Mouse (Mus musculus): ENCODE measurements around the gene Cln5. TPM values are rescaled to one million over a fixed set of nuclear protein-coding genes. Genes with fewer than 3 reads are reported as not detected.

Cln5 gene
- total RNA-seq, 2 experiments from 2014 or later = 8.3 to 11.2 TPM

- DNase-seq = no peak
Measured at GRCm38 (mm10) chr14:103078006-103078912, 8.2 kb downstream of the Cln5 start.

- no peak for DNase-seq
Measured at GRCm38 (mm10) chr14:103079209-103079977, 9.4 kb downstream of the Cln5 start.

DNA sequence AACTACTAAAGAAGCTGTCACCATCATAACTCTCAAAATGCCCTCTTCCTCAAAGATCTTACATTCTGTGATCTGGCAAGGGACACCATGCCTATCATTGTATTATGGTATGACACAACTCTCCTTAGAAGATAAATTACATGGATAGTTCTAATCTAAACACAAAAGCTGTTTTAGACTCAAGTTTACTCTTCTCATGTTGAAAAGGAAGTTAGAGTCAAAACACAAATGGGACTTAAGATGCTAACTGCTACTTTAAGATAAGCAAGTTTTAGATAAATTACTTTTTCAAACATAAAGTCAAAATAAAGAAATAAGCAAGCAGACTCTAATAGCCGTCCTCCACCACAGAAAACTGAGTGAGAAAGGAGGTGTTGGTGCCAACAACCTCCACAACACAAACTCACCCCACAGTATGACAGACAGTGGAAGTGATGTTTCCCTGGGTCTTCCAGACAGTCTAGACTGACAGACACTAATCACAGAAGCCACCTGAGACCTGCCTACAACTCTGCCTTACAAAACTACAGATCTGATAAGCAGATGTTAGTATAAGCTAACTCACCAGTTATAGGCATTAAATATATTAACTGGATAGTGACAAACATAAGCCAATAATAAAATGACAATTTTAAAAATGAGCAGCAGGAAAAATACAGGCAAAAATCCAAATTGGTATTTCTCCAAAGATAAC lies 16.0 kb downstream of the Cln5 start:
- DNase-seq = no peak

DNA sequence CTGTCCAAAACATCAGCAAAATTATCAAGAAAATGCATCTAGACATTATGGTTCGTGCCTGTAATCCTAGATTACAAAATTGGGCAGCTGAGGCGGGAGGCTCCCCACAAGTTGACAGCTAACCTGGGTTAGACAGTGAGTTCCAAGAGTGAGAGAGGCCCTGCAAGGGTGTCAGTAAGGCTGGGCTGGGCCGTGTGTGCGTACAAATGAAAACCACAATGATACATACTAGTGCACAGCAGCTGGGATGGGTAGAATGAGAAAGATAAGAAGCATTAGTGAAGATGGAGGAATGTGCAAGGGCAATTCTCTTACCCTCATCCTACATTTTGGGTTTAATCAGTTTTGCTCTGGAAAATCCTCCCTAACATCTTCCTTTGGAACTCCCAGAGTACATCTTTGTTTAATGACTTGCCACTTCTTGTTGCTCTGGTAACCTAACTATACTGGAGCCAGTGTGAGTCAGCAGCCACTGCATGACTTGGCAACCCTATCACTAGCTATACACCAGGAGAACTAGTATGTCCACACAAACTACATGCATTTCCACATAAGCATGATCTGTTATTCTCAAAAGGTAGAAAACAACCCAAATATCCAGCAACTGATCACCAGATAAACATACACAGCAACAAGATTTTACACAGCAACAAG lies 16.8 kb downstream of the Cln5 start:
- no peak for DNase-seq

DNA sequence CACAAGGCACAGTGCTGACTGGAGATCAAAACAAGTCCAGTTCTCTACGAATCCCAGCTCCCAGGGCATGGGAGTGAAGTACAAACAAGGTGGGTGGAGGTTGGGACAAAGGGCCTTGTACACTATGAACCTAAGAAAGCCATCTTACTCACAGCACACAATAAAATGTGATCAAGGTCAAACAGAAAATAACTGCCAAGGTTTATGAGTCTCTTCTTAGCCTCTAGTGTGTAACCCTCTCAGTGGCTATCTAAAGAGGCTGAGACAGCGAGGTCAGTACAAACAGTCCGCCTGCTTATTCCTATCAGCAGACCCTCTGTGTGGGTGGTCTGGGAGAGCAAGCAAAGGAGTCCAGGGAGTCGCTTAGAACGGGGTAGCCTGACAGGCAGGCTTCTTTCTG lies 17.8 kb downstream of the Cln5 start:
- DNase-seq = no peak

GRCm38 (mm10) chr14:103088624-103089023 lies 18.6 kb downstream of the Cln5 start:
- no peak for DNase-seq

- DNase-seq = no peak
Measured at GRCm38 (mm10) chr14:103093236-103093635, 23.2 kb downstream of the Cln5 start.

- no peak for DNase-seq
Measured at GRCm38 (mm10) chr14:103093670-103094069, 23.7 kb downstream of the Cln5 start.

- DNase-seq = no peak
Measured at GRCm38 (mm10) chr14:103095036-103095435, 25.0 kb downstream of the Cln5 start.

GRCm38 (mm10) chr14:103095826-103096225 lies 25.8 kb downstream of the Cln5 start:
- no peak for DNase-seq

DNA sequence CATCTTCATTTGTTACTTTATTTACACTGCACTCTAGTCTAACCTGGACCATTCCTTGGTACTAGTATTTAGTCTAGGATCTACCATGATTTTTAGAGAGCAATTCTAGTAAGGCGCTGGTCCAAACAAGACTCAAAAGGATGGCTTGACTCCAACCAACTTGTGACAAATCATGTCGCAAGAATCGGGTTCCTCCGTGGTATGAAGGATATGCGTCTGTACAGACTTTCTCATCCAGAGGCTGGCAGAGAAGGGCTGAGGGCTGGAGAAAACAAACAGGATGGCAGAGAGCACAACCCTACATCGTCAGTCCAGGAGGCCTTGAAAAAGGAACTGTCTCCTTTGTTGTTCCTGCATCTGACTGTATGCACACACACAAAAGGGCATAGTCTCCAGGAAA lies 26.6 kb downstream of the Cln5 start:
- no peak for DNase-seq

DNA sequence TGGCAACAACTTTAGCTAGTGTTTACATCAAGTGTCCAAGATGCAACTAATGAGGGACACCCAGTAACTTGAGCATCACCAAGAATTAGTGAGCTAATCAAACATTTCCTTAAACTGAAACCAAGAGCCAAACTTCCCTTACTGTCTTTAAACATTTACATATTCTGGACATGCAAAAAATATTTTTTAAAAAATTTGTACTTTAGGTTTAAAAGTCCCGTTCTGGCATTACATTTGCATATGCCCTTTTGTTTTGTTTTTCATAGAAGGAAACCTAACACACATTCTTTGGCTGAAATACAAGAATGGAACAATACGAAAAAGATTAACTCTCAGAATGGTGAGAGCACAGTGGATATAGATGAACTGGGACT lies 28.2 kb downstream of the Cln5 start:
- DNase-seq = no peak

DNA sequence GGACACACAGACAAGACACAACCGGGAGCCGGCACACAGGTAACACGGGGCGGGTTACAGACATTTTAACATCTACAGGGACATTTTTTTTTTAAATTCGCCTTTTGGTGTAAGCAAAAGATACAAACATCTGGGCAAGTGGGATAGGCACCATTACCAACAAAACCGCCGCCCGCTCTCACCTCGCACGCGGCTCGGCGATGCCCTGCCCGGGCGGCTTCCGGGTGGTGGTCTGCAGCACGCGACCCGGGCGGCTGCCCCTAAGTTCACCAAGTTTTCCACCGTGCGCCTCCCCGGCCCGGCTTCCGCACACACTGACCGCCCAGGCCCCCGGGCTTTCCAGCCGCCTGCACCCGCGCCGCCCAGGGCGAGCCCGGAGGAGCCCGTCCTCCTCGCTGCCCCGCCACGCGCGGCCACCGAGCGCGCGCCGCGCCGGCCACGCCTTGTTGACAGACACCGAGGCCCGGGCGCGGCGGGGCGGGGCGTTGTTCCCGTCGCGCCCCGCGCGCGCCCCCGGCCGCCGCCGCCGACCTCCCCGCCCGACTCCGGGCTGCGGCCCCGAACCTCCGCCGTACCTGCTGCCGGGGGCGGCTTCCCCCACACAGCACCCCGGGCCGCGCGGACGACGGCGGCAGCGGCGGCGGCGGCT lies 28.7 kb downstream of the Cln5 start:
- peak; percentile 91 for DNase-seq

DNA sequence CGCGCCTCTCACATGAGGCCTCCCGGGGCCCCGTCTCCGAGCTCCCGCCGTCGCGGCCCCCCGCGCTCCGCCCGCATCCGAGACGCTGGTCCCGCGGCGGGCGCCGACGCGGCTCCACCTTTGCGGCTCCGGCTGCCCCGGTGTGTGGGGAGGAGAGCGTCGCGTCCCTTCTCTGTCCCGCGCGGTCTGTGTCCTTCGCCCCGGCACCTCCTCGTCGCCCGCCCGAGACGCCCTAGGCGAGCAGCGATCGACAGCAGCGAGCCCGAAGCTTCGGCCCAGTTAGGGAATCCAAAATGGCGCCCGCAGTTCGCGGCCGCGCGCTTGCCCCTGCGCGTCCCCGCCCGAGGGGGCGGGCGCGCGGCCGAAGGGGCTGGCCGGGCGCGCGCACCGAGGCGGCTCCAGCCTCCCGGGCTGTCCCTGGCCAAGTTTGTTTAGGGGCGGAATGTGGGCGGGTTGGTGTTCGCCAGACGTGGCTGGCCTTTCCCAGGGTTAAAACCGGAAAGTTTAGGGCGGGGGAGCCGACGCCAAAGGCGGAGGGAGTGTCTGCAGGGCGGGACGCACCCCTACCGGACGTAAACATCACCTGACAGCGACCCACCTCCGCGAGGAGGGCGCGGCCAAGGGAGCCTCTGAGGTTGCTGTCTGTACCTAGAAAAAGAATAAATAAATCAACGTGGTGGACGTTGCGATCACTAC lies 29.4 kb downstream of the Cln5 start, which contains the start of gene Fbxl3:
Fbxl3 (minus strand) TSS at position 329 of the 696 bp plus-strand sequence.
- peak; percentile 85 for DNase-seq

- no peak for DNase-seq
Measured at GRCm38 (mm10) chr14:103100296-103100695, 30.3 kb downstream of the Cln5 start.

DNA sequence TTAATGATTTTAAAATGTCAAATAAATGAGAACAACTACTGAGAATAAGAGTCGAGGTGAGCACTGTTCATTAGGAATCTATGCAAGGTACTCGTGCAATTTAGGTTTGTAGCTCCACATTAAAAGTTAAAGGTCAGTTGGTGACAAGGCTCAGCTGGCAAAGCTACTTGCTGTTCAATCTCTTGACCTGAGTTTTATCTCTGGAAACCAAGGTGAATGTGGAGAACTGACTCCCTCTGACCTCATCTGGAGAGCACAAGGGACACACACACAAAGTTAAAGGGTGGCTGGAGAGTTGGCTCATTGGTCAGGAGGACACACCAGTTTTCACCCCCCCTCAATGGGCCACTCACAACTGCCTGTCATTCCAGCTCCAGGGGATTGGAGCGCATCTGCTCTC lies 31.2 kb downstream of the Cln5 start:
- no peak for DNase-seq

- DNase-seq = no peak
Measured at GRCm38 (mm10) chr14:103102246-103102645, 32.2 kb downstream of the Cln5 start.

DNA sequence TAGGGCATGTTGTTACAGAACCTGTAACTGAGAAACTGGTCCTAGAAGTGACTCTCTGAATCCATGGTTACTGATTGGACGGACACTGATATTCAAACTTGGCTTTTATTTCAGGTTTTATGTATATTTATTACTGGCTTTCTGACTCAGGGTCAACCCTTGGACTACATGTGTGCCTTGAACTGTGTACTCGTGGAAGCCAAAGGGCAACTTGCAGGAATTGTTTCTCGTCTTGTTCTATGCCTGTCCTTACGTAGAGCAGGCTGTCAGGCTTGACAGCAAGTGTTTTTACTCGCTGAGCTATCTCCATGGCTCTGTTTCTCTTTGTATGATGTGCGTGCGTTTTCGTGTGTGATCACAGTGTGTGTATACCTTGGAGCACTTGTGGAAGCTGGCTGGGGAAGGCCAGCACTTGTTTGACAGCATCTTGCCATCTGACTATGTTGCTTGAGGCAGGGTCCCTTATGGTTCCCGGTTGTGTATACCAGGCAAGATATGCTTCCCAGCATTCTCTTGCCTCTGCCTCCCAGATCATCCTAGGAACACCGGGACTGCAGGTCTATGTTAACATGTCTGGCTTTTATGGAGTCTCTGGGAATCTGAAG lies 32.8 kb downstream of the Cln5 start:
- no peak for DNase-seq

GRCm38 (mm10) chr14:103106301-103106700 lies 36.3 kb downstream of the Cln5 start:
- no peak for DNase-seq

DNA sequence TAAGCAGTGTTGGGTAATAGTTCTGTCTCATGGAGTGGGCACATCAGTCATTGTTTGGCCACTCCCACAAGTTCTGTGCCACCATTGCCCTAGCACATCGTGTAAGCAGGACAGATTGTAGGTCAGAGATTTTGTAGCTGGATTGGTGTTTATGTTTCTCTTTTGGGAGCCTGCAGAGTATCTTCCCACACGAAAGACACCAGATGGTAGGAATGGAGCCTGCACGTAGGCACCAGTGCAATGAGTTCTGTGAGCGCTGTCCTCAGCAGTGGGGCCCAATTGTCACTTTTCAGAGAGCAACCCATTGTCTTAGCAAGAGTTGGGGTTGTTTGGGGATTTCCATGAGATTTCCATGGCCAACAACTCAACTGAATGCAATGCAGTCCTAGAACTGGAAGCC lies 40.0 kb downstream of the Cln5 start:
- DNase-seq = no peak

Measured in gastrocnemius, postnatal 10 days (tissue).